Mouse (Mus musculus): ENCODE data around the gene Melk. TPM values are rescaled to one million over a fixed set of nuclear protein-coding genes. Genes with fewer than 3 reads are reported as not detected.
A peak's percentile ranks its signal among the peaks of the same experiment; 100 is the strongest.

The Melk gene
- polyA plus RNA-seq (2012; rRNA removed) = 1.6 and 2.0 TPM in 2 replicates

- TF ChIP-seq POLR2A (IDR thresholded peaks at IDR 0.05; ENCODE audit: control insufficient read depth, low read depth, low read length) (0 out of 2 replicates have a peak, but pooled peaks have one; percentile 11), CTCF (IDR thresholded peaks at IDR 0.05; ENCODE audit: control insufficient read depth, insufficient read depth, insufficient replicate concordance, low read depth, low read length) (no peak)
- H3K36me3 ChIP-seq (ENCODE audit: control insufficient read depth, insufficient read depth, low read length) = no peaks in the 10 kb centered on the region
- H3K4me1 ChIP-seq (ENCODE audit: control insufficient read depth, insufficient read depth, low read length) = peaks cover 5% of the 10 kb centered on the region
- no peak within 1 kb of the TSS; the same call in 1 of the 2 replicates for H3K27ac ChIP-seq (ENCODE audit: control insufficient read depth, insufficient read depth, low read depth, low read length)
- H3K27me3 ChIP-seq (ENCODE audit: control insufficient read depth, insufficient read depth, low read length) = no peaks in the 10 kb centered on the region
- H3K4me3 ChIP-seq (ENCODE audit: control insufficient read depth, low read depth, low read length) = peak within 1 kb of the TSS; percentile 93
Measured at GRCm38 (mm10) chr4:44300781-44301750, at the start of gene Melk. TSS of gene Melk (plus strand) at chr4:44300876.

GRCm38 (mm10) chr4:44251521-44251920 lies 49.2 kb upstream of the Melk start:
- Histone ChIP-seq H3K27me3 (ENCODE audit: control insufficient read depth, insufficient read depth, low read length) (no peaks in the 10 kb centered on the region), H3K4me3 (ENCODE audit: control insufficient read depth, low read depth, low read length) (no peak overlapping the region), H3K4me1 (ENCODE audit: control insufficient read depth, insufficient read depth, low read length) (peaks cover 5% of the 10 kb centered on the region), H3K36me3 (ENCODE audit: control insufficient read depth, insufficient read depth, low read length) (no peaks in the 10 kb centered on the region), H3K27ac (ENCODE audit: control insufficient read depth, insufficient read depth, low read depth, low read length) (no peak overlapping the region)
- TF ChIP-seq POLR2A (IDR thresholded peaks at IDR 0.05; ENCODE audit: control insufficient read depth, low read depth, low read length) = no peak
- TF ChIP-seq CTCF (IDR thresholded peaks at IDR 0.05; ENCODE audit: control insufficient read depth, insufficient read depth, insufficient replicate concordance, low read depth, low read length) = no peak

GRCm38 (mm10) chr4:44251966-44252916 lies 48.4 kb upstream of the Melk start:
- H3K4me3 ChIP-seq (ENCODE audit: control insufficient read depth, low read depth, low read length) = no peak overlapping the region
- H3K4me1 ChIP-seq (ENCODE audit: control insufficient read depth, insufficient read depth, low read length) = peaks cover 5% of the 10 kb centered on the region
- TF ChIP-seq POLR2A (IDR thresholded peaks at IDR 0.05; ENCODE audit: control insufficient read depth, low read depth, low read length) (no peak), CTCF (IDR thresholded peaks at IDR 0.05; ENCODE audit: control insufficient read depth, insufficient read depth, insufficient replicate concordance, low read depth, low read length) (no peak)
- H3K36me3 ChIP-seq (ENCODE audit: control insufficient read depth, insufficient read depth, low read length) = no peaks in the 10 kb centered on the region
- no peak overlapping the region for H3K27ac ChIP-seq (ENCODE audit: control insufficient read depth, insufficient read depth, low read depth, low read length)
- no peaks in the 10 kb centered on the region for H3K27me3 ChIP-seq (ENCODE audit: control insufficient read depth, insufficient read depth, low read length)

GRCm38 (mm10) chr4:44253191-44253590 lies 47.5 kb upstream of the Melk start:
- no peak overlapping the region for H3K4me3 ChIP-seq (ENCODE audit: control insufficient read depth, low read depth, low read length)
- no peaks in the 10 kb centered on the region for H3K36me3 ChIP-seq (ENCODE audit: control insufficient read depth, insufficient read depth, low read length)
- H3K27me3 ChIP-seq (ENCODE audit: control insufficient read depth, insufficient read depth, low read length) = no peaks in the 10 kb centered on the region
- no peaks in the 10 kb centered on the region for H3K4me1 ChIP-seq (ENCODE audit: control insufficient read depth, insufficient read depth, low read length)
- no peak for TF ChIP-seq POLR2A (IDR thresholded peaks at IDR 0.05; ENCODE audit: control insufficient read depth, low read depth, low read length)
- TF ChIP-seq CTCF (IDR thresholded peaks at IDR 0.05; ENCODE audit: control insufficient read depth, insufficient read depth, insufficient replicate concordance, low read depth, low read length) = no peak
- no peak overlapping the region for H3K27ac ChIP-seq (ENCODE audit: control insufficient read depth, insufficient read depth, low read depth, low read length)

GRCm38 (mm10) chr4:44254579-44254978 lies 46.1 kb upstream of the Melk start:
- Histone ChIP-seq H3K27me3 (ENCODE audit: control insufficient read depth, insufficient read depth, low read length) (no peaks in the 10 kb centered on the region), H3K4me1 (ENCODE audit: control insufficient read depth, insufficient read depth, low read length) (no peaks in the 10 kb centered on the region), H3K4me3 (ENCODE audit: control insufficient read depth, low read depth, low read length) (peak overlapping the region; percentile 48), H3K36me3 (ENCODE audit: control insufficient read depth, insufficient read depth, low read length) (no peaks in the 10 kb centered on the region), H3K27ac (ENCODE audit: control insufficient read depth, insufficient read depth, low read depth, low read length) (no peak overlapping the region)
- TF ChIP-seq CTCF (IDR thresholded peaks at IDR 0.05; ENCODE audit: control insufficient read depth, insufficient read depth, insufficient replicate concordance, low read depth, low read length) (no peak), POLR2A (IDR thresholded peaks at IDR 0.05; ENCODE audit: control insufficient read depth, low read depth, low read length) (no peak)

GRCm38 (mm10) chr4:44259126-44259525 lies 41.5 kb upstream of the Melk start:
- Histone ChIP-seq H3K27me3 (ENCODE audit: control insufficient read depth, insufficient read depth, low read length) (no peaks in the 10 kb centered on the region), H3K27ac (ENCODE audit: control insufficient read depth, insufficient read depth, low read depth, low read length) (no peak overlapping the region), H3K4me1 (ENCODE audit: control insufficient read depth, insufficient read depth, low read length) (no peaks in the 10 kb centered on the region), H3K36me3 (ENCODE audit: control insufficient read depth, insufficient read depth, low read length) (no peaks in the 10 kb centered on the region), H3K4me3 (ENCODE audit: control insufficient read depth, low read depth, low read length) (no peak overlapping the region)
- TF ChIP-seq CTCF (IDR thresholded peaks at IDR 0.05; ENCODE audit: control insufficient read depth, insufficient read depth, insufficient replicate concordance, low read depth, low read length) (no peak), POLR2A (IDR thresholded peaks at IDR 0.05; ENCODE audit: control insufficient read depth, low read depth, low read length) (no peak)

All from testis, adult 2 months (tissue).